Mouse (Mus musculus) right cerebral cortex, postnatal 10 days (tissue): ENCODE data around the gene Gpr156.
A peak's percentile ranks its signal among the peaks of the same experiment; 100 is the strongest.
"Not testable (repeated sequence)": the region's sequence is repeated elsewhere in the genome, so short reads cannot be mapped to it uniquely, and the experiment has no call there.

Source experiments
- DNase-seq, 2 experiments: peaks; one replicate each; pipeline ENCODE4 v3.0.0; 2021; ENCODE audit warnings: low spot score in 2 of 2

Gpr156 gene

GRCm38 (mm10) chr16:38001766-38002165, 85.5 kb downstream of the Gpr156 start:
- DNase-seq = no peak

GRCm38 (mm10) chr16:38002485-38002884, 86.2 kb downstream of the Gpr156 start:
- DNase-seq = no peak

- DNase-seq = no peak
Observed at GRCm38 (mm10) chr16:38004486-38005020, 88.3 kb downstream of the Gpr156 start.

GRCm38 (mm10) chr16:38005471-38005870, 89.2 kb downstream of the Gpr156 start:
- no peak for DNase-seq

GRCm38 (mm10) chr16:38008371-38008770, 92.1 kb downstream of the Gpr156 start:
- no peak for DNase-seq

GRCm38 (mm10) chr16:38009041-38009825, 92.9 kb downstream of the Gpr156 start:
- no peak for DNase-seq

- DNase-seq = no peak
Observed at GRCm38 (mm10) chr16:38011486-38011885, 95.2 kb downstream of the Gpr156 start.

- no peak for DNase-seq
Observed at GRCm38 (mm10) chr16:38012382-38012781, 96.1 kb downstream of the Gpr156 start.

- no peak for DNase-seq
Observed at GRCm38 (mm10) chr16:38012891-38013290, 96.6 kb downstream of the Gpr156 start.

- no peak for DNase-seq
Observed at GRCm38 (mm10) chr16:38014951-38015350, 98.7 kb downstream of the Gpr156 start.

- DNase-seq = no peak
Observed at GRCm38 (mm10) chr16:38016928-38017524, 100.7 kb downstream of the Gpr156 start.

GRCm38 (mm10) chr16:38017958-38018376, 101.7 kb downstream of the Gpr156 start:
- no peak for DNase-seq

GRCm38 (mm10) chr16:38032644-38033043, 116.3 kb downstream of the Gpr156 start:
- no peak for DNase-seq

GRCm38 (mm10) chr16:38033071-38033470, 116.8 kb downstream of the Gpr156 start:
- no peak for DNase-seq

GRCm38 (mm10) chr16:38038101-38038500, 121.8 kb downstream of the Gpr156 start:
- DNase-seq = not testable (repeated sequence)

GRCm38 (mm10) chr16:38042160-38042559, 125.9 kb downstream of the Gpr156 start:
- no peak for DNase-seq

GRCm38 (mm10) chr16:38044551-38044950, 128.3 kb downstream of the Gpr156 start:
- peak; percentile 54 to 56 for DNase-seq

GRCm38 (mm10) chr16:38047781-38048558, 131.7 kb downstream of the Gpr156 start:
- DNase-seq = peak in 1 of 2 experiments; percentile 34
